Mouse (Mus musculus) heart, adult 2 months (tissue): Measurements from ENCODE around the gene Bclaf1. TPM values are rescaled to one million over a fixed set of nuclear protein-coding genes. Genes with fewer than 3 reads are reported as not detected.

Source experiments
- DNase-seq, 2 experiments: peaks; one replicate each; pipeline ENCODE4 v3.0.0; 2021
- H3K27ac ChIP-seq: fragments of 200-600 bp; 2 replicates; pipeline ENCODE4 v1.8.1; 2022
- H3K27me3 ChIP-seq: fragments of 200-500 bp; 2 replicates; pipeline ENCODE4 v1.6.1; 2012; ENCODE audit warnings: mild to moderate bottlenecking, low read length, inconsistent platforms, mixed read lengths; ENCODE audit not compliant: control insufficient read depth, insufficient read depth
- H3K36me3 ChIP-seq: fragments of 200-500 bp; 2 replicates; pipeline ENCODE4 v1.6.1; 2012; ENCODE audit warnings: low read length, inconsistent platforms; ENCODE audit not compliant: control insufficient read depth, insufficient read depth
- H3K4me1 ChIP-seq: fragments of 200-500 bp; 2 replicates; pipeline ENCODE4 v1.6.1; 2011; ENCODE audit warnings: low read length; ENCODE audit not compliant: control insufficient read depth, insufficient read depth
- H3K4me3 ChIP-seq: fragments of 200-600 bp; 2 replicates; pipeline ENCODE4 v1.8.1; 2022
- H3K79me2 ChIP-seq: fragments of 200-500 bp; replicated peaks from 2 replicates; pipeline ENCODE4 v1.6.1; 2012; ENCODE audit warnings: mild to moderate bottlenecking, inconsistent platforms, low read length, moderate library complexity, mixed read lengths; ENCODE audit not compliant: control insufficient read depth, insufficient read depth
- H3K9ac ChIP-seq: fragments of 200-500 bp; 2 replicates; pipeline ENCODE4 v1.6.1; 2012; ENCODE audit warnings: low read depth, mild to moderate bottlenecking, control low read depth, inconsistent platforms, low read length, mixed read lengths
- CTCF ChIP-seq: fragments of 200-600 bp; IDR thresholded peaks from 2 replicates; pipeline ENCODE4 v1.8.1; 2022; ENCODE audit warnings: antibody characterized with exemption, mild to moderate bottlenecking, moderate library complexity
- EP300 ChIP-seq: fragments of 200-500 bp; IDR thresholded peaks from 2 replicates; pipeline ENCODE4 v1.6.1; 2011; ENCODE audit warnings: low read depth, low read length, control low read depth; ENCODE audit not compliant: insufficient read depth
- POLR2A ChIP-seq: fragments of 200-500 bp; IDR thresholded peaks from 2 replicates; pipeline ENCODE4 v1.6.1; 2011; ENCODE audit warnings: mild to moderate bottlenecking, low read depth, low read length, control low read depth; ENCODE audit not compliant: insufficient read depth
- WGBS: fragments of 180-500 bp; shearing (Covaris S2); methylation state at CpG from one replicate; pipeline ENCODE4 v1.1.7; 2018; 5-methylcytosine and 5-hydroxymethylcytosine counted together
- intact Hi-C: fragments of 180-260 bp; cut with DNase I; formaldehyde crosslinking; loops from one replicate; pipeline ENCODE4 v1.15.1; 2025
- long read RNA-seq: library from polyadenylated mRNA; stranded (forward); transcript quantifications from one replicate; pipeline ENCODE4 v2.0.0, GENCODE M21; 2021
- polyA plus RNA-seq: library from polyadenylated mRNA; depleted of rRNA; stranded (reverse); fragments of >200 nt; gene quantifications from 2 replicates; pipeline ENCODE4 v1.2.3, GENCODE M21; 2012; rRNA removed
- total RNA-seq, 2 experiments: library from RNA; stranded (reverse); gene quantifications; 2 replicates each; pipeline ENCODE4 v1.2.3; 2021

Gene Bclaf1
- total RNA-seq, result 10 to 100 TPM; 44.1 to 53.3 TPM
- polyA plus RNA-seq, result 12.3 and 26.9 TPM in 2 replicates
- long read RNA-seq, full-length matches to known transcripts, result 12 of 22 reads
- long read RNA-seq, partial matches to known transcripts, result 4 of 22 reads
- long read RNA-seq, other reads (novel, unspliced or antisense), result 6 of 22 reads

DNA sequence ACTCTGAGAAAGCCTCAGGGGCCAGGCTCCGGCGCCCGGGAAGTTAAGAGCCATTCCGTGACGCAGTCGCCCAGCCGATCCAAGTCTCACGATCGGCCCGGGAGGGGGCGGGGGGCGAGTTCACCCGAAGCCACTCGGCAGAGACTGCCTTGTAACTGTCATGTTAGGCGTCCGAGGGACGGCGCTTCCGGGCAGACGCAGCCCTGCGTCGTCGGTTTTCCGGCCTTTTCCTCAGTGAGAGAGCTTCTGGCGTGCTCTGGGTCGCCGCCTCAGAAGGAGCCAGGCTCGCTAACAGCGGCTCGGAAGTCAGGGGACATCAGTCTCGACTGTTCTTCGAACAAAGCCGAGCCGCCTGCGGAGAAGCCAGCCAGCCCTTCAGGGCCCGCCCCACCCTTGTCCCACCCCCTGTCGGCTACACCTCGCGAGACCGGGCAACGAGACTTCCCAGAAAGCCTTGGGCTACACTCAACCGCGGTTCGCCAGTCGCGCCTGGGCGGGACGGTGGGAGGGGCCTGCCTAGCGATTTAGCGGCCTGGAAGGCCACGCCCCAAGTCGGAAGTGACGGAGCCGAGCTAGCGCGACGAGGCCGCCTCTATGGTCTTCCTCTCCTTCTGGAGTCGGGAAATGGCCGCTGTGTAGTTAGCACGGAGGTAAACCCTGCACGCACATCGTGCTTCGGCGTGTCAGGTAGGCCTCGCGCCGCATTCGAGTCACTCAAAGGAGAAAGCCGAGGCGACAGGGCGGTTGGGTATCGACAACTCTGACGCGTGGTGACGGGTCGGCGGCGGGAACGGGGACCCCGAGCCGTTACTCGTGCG lies at the start of gene Bclaf1:
Gene Bclaf1, plus strand, starts transcription at position 552 of the 818 bp plus-strand sequence.
- peak within 1 kb of the TSS; percentile 100 for H3K27ac ChIP-seq
- H3K9ac ChIP-seq, result peak within 1 kb of the TSS; percentile 86
- TF ChIP-seq POLR2A, result peak; percentile 97
- no peak for TF ChIP-seq CTCF
- peak; percentile 74 for TF ChIP-seq EP300
- intact Hi-C loops, result loop anchor here (2.0 to 5.0 kb wide), 2 partner anchors 21 to 35 kb away; partner anchors contain the start of gene Mtfr2
- H3K27me3 ChIP-seq, result no peaks in the 10 kb centered on the region
- peak; percentile 100 for DNase-seq
- no peaks in the 10 kb centered on the region; the same call in 1 of the 2 replicates for H3K79me2 ChIP-seq
- H3K4me3 ChIP-seq, result peak within 1 kb of the TSS; percentile 75
- H3K36me3 ChIP-seq, result peaks cover 15% of the 10 kb centered on the region
- WGBS, result under 1% methylated on average over 84 of the region's 84 CpGs
- peaks cover 5% of the 10 kb centered on the region for H3K4me1 ChIP-seq

DNA sequence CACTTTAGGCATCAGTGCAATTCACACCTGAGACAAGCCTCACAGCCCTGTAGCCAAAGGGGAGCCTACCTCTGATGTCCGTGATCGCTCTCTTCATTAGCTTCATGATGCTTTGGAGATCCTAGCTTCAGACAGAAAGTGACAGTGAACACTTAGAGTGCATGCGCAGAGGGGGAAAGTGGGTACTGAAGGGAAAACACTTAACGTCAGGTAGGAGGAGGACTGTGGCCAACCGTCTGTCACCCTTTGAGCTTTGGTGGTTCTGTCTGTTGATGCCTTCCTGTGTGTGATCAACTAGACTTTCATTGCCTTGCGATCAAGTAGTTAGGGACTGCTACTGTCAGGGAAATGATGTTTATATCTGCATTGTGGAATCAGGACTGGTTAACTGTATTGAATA lies 49.4 kb upstream of the Bclaf1 start:
- 92% methylated on average over 6 of the region's 6 CpGs for WGBS
- Histone ChIP-seq H3K9ac (no peak overlapping the region), H3K36me3 (no peaks in the 10 kb centered on the region), H3K4me1 (no peaks in the 10 kb centered on the region), H3K27ac (no peak overlapping the region), H3K4me3 (no peak overlapping the region), H3K27me3 (no peaks in the 10 kb centered on the region), H3K79me2 (no peaks in the 10 kb centered on the region)
- no peak for DNase-seq
- TF ChIP-seq EP300 (no peak), POLR2A (no peak), CTCF (no peak)
- intact Hi-C loops, result no loop called here

DNA sequence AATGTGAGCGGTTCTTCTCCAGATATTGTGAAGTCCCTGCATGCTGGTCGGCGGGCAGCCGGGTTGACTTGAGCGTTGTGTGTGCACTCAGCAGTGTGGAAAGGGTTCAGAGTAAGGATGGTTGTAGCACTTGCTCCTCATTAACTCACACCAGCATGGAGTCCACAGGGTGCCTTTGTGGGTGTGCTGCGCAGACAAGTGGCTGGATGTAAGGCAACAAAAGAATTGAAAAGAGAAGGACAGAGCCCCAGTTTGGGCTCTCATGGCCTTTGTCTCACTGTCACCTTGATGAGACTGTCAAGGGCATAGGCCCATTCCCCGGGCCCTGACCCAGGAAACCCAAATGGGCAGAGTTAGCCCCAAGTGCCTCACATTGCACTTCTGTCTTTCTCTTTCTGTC lies 47.8 kb upstream of the Bclaf1 start:
- intact Hi-C loops, result no loop called here
- TF ChIP-seq EP300 (no peak), POLR2A (no peak), CTCF (no peak)
- no peak for DNase-seq
- no peaks in the 10 kb centered on the region for H3K27me3 ChIP-seq
- H3K9ac ChIP-seq, result no peak overlapping the region
- H3K4me3 ChIP-seq, result no peak overlapping the region
- 94% methylated on average over 7 of the region's 7 CpGs for WGBS
- no peaks in the 10 kb centered on the region for H3K79me2 ChIP-seq
- H3K4me1 ChIP-seq, result no peaks in the 10 kb centered on the region
- H3K36me3 ChIP-seq, result no peaks in the 10 kb centered on the region
- H3K27ac ChIP-seq, result no peak overlapping the region

DNA sequence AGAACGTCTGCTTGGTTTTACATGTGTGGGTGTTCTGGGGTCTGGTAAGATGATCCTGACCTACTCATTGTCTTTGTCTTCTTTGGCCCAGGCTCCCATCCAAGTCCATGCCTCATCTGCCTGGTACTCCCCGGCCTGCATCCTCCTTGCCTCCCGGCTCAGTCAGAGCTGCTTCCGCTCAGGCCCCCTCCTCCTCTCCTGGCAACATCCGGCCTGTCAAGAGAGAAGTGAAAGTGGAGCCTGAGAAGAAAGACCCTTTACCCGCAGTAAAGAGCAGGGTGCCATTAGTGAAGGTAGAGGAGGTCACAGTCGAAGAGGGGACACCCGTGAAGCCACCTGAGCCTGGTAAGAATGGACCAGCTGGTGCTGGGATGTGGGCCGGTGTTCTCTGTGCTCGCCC lies 45.2 kb upstream of the Bclaf1 start:
- Histone ChIP-seq H3K4me1 (no peaks in the 10 kb centered on the region), H3K9ac (no peak overlapping the region), H3K79me2 (no peaks in the 10 kb centered on the region), H3K27me3 (no peaks in the 10 kb centered on the region), H3K4me3 (no peak overlapping the region), H3K36me3 (no peaks in the 10 kb centered on the region), H3K27ac (no peak overlapping the region)
- TF ChIP-seq CTCF, result no peak
- no peak for TF ChIP-seq POLR2A
- TF ChIP-seq EP300, result no peak
- intact Hi-C loops, result no loop called here
- no peak for DNase-seq
- WGBS, result 59% methylated on average over 10 of the region's 10 CpGs

DNA sequence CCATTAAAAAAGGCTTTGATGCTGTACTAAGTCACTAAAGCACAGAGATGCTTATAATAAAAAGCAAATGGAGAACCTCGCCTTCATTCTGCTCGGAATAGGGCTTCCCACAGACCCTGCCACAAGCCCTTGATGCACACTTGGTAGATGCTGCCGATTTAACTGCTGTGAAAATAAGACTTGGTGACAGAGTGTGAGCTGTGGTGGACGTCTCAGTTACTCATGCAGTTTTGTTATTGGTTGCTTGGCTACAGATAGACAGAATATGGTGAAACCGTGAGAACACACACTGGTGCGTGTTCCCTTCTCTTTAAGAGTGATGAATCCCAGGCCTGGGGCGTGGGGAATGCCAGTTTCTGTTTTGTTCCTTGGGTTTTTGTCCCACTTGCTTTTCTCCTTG lies 43.3 kb upstream of the Bclaf1 start:
- H3K27ac ChIP-seq, result no peak overlapping the region
- H3K4me3 ChIP-seq, result no peak overlapping the region
- intact Hi-C loops, result no loop called here
- no peaks in the 10 kb centered on the region for H3K36me3 ChIP-seq
- H3K27me3 ChIP-seq, result no peaks in the 10 kb centered on the region
- H3K9ac ChIP-seq, result no peak overlapping the region
- DNase-seq, result no peak
- no peak for TF ChIP-seq CTCF
- no peak for TF ChIP-seq EP300
- TF ChIP-seq POLR2A, result no peak
- no peaks in the 10 kb centered on the region for H3K79me2 ChIP-seq
- no peaks in the 10 kb centered on the region for H3K4me1 ChIP-seq
- 76% methylated on average over 7 of the region's 7 CpGs for WGBS

DNA sequence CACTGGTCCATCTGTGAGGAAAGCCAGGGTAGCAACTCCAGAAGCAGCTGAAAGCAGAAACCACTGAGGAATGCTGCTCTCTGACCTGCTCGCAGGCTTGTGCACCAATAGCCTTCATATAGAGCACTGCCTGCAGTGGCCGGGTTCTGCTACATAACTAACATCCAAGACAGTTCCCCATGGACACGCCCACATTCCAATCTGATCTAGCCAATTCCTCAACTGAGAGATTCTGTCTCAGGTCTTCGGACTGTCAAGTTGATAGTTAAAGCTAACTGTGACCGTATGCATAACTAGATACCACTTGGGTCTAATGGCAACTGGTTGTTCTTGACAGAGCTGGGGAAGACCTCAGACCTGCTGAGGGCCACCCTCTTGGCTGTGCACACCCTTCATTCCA lies 39.9 kb upstream of the Bclaf1 start:
- intact Hi-C loops, result no loop called here
- H3K4me3 ChIP-seq, result no peak overlapping the region
- no peak overlapping the region for H3K27ac ChIP-seq
- no peaks in the 10 kb centered on the region for H3K27me3 ChIP-seq
- 92% methylated on average over 5 of the region's 5 CpGs for WGBS
- H3K9ac ChIP-seq, result no peak overlapping the region
- no peaks in the 10 kb centered on the region for H3K79me2 ChIP-seq
- H3K36me3 ChIP-seq, result no peaks in the 10 kb centered on the region
- DNase-seq, result no peak
- H3K4me1 ChIP-seq, result no peaks in the 10 kb centered on the region
- no peak for TF ChIP-seq POLR2A
- TF ChIP-seq EP300, result no peak
- no peak for TF ChIP-seq CTCF
